Mouse (Mus musculus) testis, adult 10 weeks (tissue): ENCODE measurements around the gene Pbx3. TPM values are rescaled to one million over a fixed set of nuclear protein-coding genes. Genes with fewer than 3 reads are reported as not detected.

Source experiments
- polyA plus RNA-seq: library from polyadenylated mRNA; stranded (reverse); fragments of 350-450 nt; fragmentation: Illumina TruSeq; extraction: RNeasy Lipid Tissue Mini Kit (QIAGEN cat#74804); gene quantifications from one replicate; pipeline ENCODE4 v1.2.3, GENCODE M21; 2014; ENCODE audit warnings: low read depth, low replicate concordance

The Pbx3 gene
- polyA plus RNA-seq = 11.2 TPM

DNA sequence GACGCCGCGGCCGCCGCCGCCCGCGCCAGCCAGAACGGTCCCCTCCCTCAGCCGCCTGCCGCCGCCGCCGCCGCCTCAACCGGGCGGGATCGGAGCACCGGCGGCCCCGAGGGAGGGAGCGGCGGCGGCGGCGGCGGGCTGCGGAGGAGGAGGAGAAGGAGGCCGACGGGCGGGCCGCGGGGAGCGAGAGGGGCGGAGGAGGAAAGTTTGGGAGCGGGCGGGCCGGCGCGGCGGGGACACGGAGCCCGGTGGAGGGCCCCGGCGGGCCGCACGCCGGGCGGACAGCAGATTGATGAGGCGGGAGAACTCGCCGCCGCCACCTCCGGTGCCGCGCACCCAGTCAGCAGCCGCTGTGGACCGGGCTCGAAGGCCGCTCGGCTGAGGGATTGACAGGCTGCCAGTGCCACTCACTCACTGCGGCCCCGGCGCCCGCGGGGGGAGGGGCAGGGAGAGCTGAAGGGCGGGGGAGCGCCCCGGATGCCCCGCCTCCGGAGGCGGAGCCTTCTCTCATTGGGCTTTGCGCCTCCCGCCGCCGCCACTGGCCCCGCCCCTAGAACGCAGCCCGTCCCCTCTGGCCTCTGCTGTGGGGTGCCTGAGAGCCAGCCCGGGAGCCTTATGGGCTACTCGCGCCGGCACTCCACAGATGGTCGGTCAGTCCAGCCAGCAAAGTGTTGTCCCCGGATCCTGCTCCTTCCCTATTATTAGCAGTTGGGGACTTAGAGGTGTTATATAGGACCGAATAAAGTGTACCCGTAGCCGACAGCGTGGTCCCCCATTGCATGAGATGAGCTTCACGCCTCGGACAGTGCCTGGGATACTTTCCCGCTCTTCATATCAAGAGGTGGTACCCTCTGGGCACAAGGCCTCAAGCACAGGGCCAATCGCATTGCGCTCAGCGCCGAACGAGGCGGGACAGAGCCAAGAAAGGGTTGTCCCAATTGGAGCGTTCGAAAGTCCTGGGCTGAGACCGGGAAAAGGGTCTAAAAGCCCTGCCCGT is at the start of gene Pbx3:
Gene Pbx3, minus strand, starts transcription at position 838 of the 997 bp plus-strand sequence.

GRCm38 (mm10) chr2:34406601-34407464 is 33.9 kb upstream of the Pbx3 start, which contains the start of gene Mapkap1:
Mapkap1 (plus strand) TSS chr2:34406771.

Other genes starting within 250 kb of the Pbx3 start
- 151 TPM for gene Mapkap1, start 33.6 kb upstream of the Pbx3 start, polyA plus RNA-seq